Mouse (Mus musculus): ENCODE measurements around the gene Kif2c. TPM values are rescaled to one million over a fixed set of nuclear protein-coding genes. Genes with fewer than 3 reads are reported as not detected.

The Kif2c gene
- total and polyA plus RNA-seq, 2 experiments from 2014 or later, result 8.2 to 10.3 TPM

- WGBS, result 57% methylated on average over 8 of the region's 8 CpGs
- no peaks in the 10 kb centered on the region for H3K9me3 ChIP-seq (replicated peaks; ENCODE audit: control insufficient read depth, low read length)
Measured at GRCm38 (mm10) chr4:117224122-117224521, 41.7 kb upstream of the Kif2c start.

DNA sequence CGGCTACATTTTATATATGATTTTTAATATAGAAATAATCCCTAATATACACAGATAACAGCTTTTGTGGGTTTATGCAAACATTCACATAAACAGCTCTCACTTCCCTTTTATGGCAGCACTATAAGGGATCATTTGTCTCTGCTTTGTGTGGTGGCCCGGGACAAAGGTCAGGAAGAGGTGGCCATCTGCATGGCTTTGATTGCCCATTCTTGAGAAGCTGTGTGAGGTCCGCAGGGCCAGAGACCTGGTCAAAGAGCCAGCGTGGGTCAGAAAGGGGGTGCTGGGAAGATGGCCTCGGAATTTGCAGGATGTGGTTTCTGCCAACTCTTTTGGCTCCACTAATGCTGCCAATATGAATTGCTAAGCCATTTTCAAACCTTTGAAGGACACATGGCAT, 40.6 kb upstream of the Kif2c start:
- H3K4me2 ChIP-seq (ENCODE audit: low read depth, low read length), result no peak overlapping the region
- H3K9ac ChIP-seq (replicated peaks; ENCODE audit: low read depth, low read length), result no peak overlapping the region
- H3K27ac ChIP-seq (ENCODE audit: low read depth), result no peak overlapping the region
- ATAC-seq (ENCODE audit: insufficient read depth, low read depth) (no peak), DNase-seq (ENCODE audit: low spot score) (no peak)
- no peak overlapping the region for H3K4me3 ChIP-seq (ENCODE audit: low read depth, low read length)
- WGBS, result 68% methylated on average over 5 of the region's 5 CpGs
- TF ChIP-seq CTCF (IDR thresholded peaks at IDR 0.05; ENCODE audit: low read depth) (no peak), EP300 (IDR thresholded peaks at IDR 0.05; ENCODE audit: low read depth) (no peak)
- H3K9me3 ChIP-seq (replicated peaks; ENCODE audit: control insufficient read depth, low read length), result no peaks in the 10 kb centered on the region
- no peaks in the 10 kb centered on the region for H3K4me1 ChIP-seq (ENCODE audit: control insufficient read depth, insufficient read depth)
- no peaks in the 10 kb centered on the region for H3K36me3 ChIP-seq (replicated peaks; ENCODE audit: control insufficient read depth, insufficient read depth, low read length)
- no peaks in the 10 kb centered on the region for H3K27me3 ChIP-seq (ENCODE audit: control insufficient read depth, insufficient read depth, low read length)

More at GRCm38 (mm10) chr4:117224122-117224521, 41.7 kb upstream of the Kif2c start:
- Histone ChIP-seq H3K9ac (replicated peaks; ENCODE audit: low read depth, low read length) (no peak overlapping the region), H3K4me1 (ENCODE audit: control insufficient read depth, insufficient read depth) (no peaks in the 10 kb centered on the region), H3K36me3 (replicated peaks; ENCODE audit: control insufficient read depth, insufficient read depth, low read length) (no peaks in the 10 kb centered on the region), H3K27ac (ENCODE audit: low read depth) (no peak overlapping the region), H3K4me2 (ENCODE audit: low read depth, low read length) (no peak overlapping the region), H3K4me3 (ENCODE audit: low read depth, low read length) (no peak overlapping the region), H3K27me3 (ENCODE audit: control insufficient read depth, insufficient read depth, low read length) (no peaks in the 10 kb centered on the region)
- ATAC-seq (ENCODE audit: insufficient read depth, low read depth) (no peak), DNase-seq (ENCODE audit: low spot score) (no peak)
- TF ChIP-seq CTCF (IDR thresholded peaks at IDR 0.05; ENCODE audit: low read depth) (no peak), EP300 (IDR thresholded peaks at IDR 0.05; ENCODE audit: low read depth) (no peak)

- H3K27me3 ChIP-seq (ENCODE audit: control insufficient read depth, insufficient read depth, low read length), result no peaks in the 10 kb centered on the region
- WGBS, result 79% methylated on average over 9 of the region's 9 CpGs
- TF ChIP-seq EP300 (IDR thresholded peaks at IDR 0.05; ENCODE audit: low read depth) (no peak), CTCF (IDR thresholded peaks at IDR 0.05; ENCODE audit: low read depth) (no peak)
Measured at GRCm38 (mm10) chr4:117221836-117222235, 39.4 kb upstream of the Kif2c start.

GRCm38 (mm10) chr4:117220741-117221515, 38.5 kb upstream of the Kif2c start:
- 67% methylated on average over 9 of the region's 9 CpGs for WGBS
- no peak for TF ChIP-seq EP300 (IDR thresholded peaks at IDR 0.05; ENCODE audit: low read depth)
- TF ChIP-seq CTCF (IDR thresholded peaks at IDR 0.05; ENCODE audit: low read depth), result no peak
- no peaks in the 10 kb centered on the region for H3K27me3 ChIP-seq (ENCODE audit: control insufficient read depth, insufficient read depth, low read length)
- no peaks in the 10 kb centered on the region for H3K9me3 ChIP-seq (replicated peaks; ENCODE audit: control insufficient read depth, low read length)
- no peak overlapping the region for H3K4me3 ChIP-seq (ENCODE audit: low read depth, low read length)
- ATAC-seq (ENCODE audit: insufficient read depth, low read depth) (no peak), DNase-seq (ENCODE audit: low spot score) (no peak)
- H3K9ac ChIP-seq (replicated peaks; ENCODE audit: low read depth, low read length), result no peak overlapping the region
- no peaks in the 10 kb centered on the region for H3K4me1 ChIP-seq (ENCODE audit: control insufficient read depth, insufficient read depth)
- no peak overlapping the region for H3K4me2 ChIP-seq (ENCODE audit: low read depth, low read length)
- H3K27ac ChIP-seq (ENCODE audit: low read depth), result no peak overlapping the region
- no peaks in the 10 kb centered on the region for H3K36me3 ChIP-seq (replicated peaks; ENCODE audit: control insufficient read depth, insufficient read depth, low read length)

More at GRCm38 (mm10) chr4:117221836-117222235, 39.4 kb upstream of the Kif2c start:
- DNase-seq (ENCODE audit: low spot score) (no peak), ATAC-seq (ENCODE audit: insufficient read depth, low read depth) (no peak)
- Histone ChIP-seq H3K9me3 (replicated peaks; ENCODE audit: control insufficient read depth, low read length) (no peaks in the 10 kb centered on the region), H3K4me1 (ENCODE audit: control insufficient read depth, insufficient read depth) (no peaks in the 10 kb centered on the region), H3K27ac (ENCODE audit: low read depth) (no peak overlapping the region), H3K9ac (replicated peaks; ENCODE audit: low read depth, low read length) (no peak overlapping the region), H3K4me2 (ENCODE audit: low read depth, low read length) (no peak overlapping the region), H3K4me3 (ENCODE audit: low read depth, low read length) (no peak overlapping the region), H3K36me3 (replicated peaks; ENCODE audit: control insufficient read depth, insufficient read depth, low read length) (no peaks in the 10 kb centered on the region)

GRCm38 (mm10) chr4:117218517-117219219, 36.2 kb upstream of the Kif2c start:
- H3K4me2 ChIP-seq (ENCODE audit: low read depth, low read length), result no peak overlapping the region
- TF ChIP-seq CTCF (IDR thresholded peaks at IDR 0.05; ENCODE audit: low read depth), result peak; percentile 93
- TF ChIP-seq EP300 (IDR thresholded peaks at IDR 0.05; ENCODE audit: low read depth), result no peak
- 30% methylated on average over 10 of the region's 10 CpGs for WGBS
- no peaks in the 10 kb centered on the region for H3K4me1 ChIP-seq (ENCODE audit: control insufficient read depth, insufficient read depth)
- peak overlapping the region; percentile 26; the same call in 1 of the 2 replicates for H3K27ac ChIP-seq (ENCODE audit: low read depth)
- no peak overlapping the region for H3K9ac ChIP-seq (replicated peaks; ENCODE audit: low read depth, low read length)
- no peaks in the 10 kb centered on the region for H3K36me3 ChIP-seq (replicated peaks; ENCODE audit: control insufficient read depth, insufficient read depth, low read length)
- H3K27me3 ChIP-seq (ENCODE audit: control insufficient read depth, insufficient read depth, low read length), result no peaks in the 10 kb centered on the region
- H3K4me3 ChIP-seq (ENCODE audit: low read depth, low read length), result no peak overlapping the region
- peak; percentile 68 for DNase-seq (ENCODE audit: low spot score)
- H3K9me3 ChIP-seq (replicated peaks; ENCODE audit: control insufficient read depth, low read length), result no peaks in the 10 kb centered on the region
- peak; percentile 67 for ATAC-seq (ENCODE audit: insufficient read depth, low read depth)
